Mouse (Mus musculus) mouse embryonic stem cell (cell line): ENCODE data around the gene Tex48.

ENCODE experiments used
- in situ Hi-C, 2 experiments: fragments of 300-500 bp; cut with MboI; formaldehyde crosslinking; loops; 1 replicate in 1 of 2; 3 replicates in 1 of 2; pipeline ENCODE4 v1.14.3; 2019 to 2020; ENCODE audit warnings: low sequenced_read_pairs in 2 of 2, low pct_unique_long_range_greater_than_20kb in 1 of 2, mixed read lengths in 1 of 2; ENCODE audit not compliant: unreplicated experiment in 1 of 2

The Tex48 gene

GRCm38 (mm10) chr4:63604945-63605344 is 17.3 kb downstream of the Tex48 start, which contains the start of gene Gm11213:
Gene Gm11213, minus strand, starts transcription at chr4:63605261.
- in situ Hi-C loops = loop anchor here in 1 of 2 experiments (25.0 kb wide), 1 partner anchor 93 kb away; no protein-coding TSS in a partner anchor

- in situ Hi-C loops = loop anchor here in 1 of 2 experiments (25.0 kb wide), 1 partner anchor 89 kb away; no protein-coding TSS in a partner anchor
These were observed 21.0 kb downstream of the Tex48 start for GRCm38 (mm10) chr4:63601263-63601662.

GRCm38 (mm10) chr4:63600786-63601185 is 21.4 kb downstream of the Tex48 start:
- in situ Hi-C loops = loop anchor here in 1 of 2 experiments (25.0 kb wide), 1 partner anchor 88 kb away; no protein-coding TSS in a partner anchor

DNA sequence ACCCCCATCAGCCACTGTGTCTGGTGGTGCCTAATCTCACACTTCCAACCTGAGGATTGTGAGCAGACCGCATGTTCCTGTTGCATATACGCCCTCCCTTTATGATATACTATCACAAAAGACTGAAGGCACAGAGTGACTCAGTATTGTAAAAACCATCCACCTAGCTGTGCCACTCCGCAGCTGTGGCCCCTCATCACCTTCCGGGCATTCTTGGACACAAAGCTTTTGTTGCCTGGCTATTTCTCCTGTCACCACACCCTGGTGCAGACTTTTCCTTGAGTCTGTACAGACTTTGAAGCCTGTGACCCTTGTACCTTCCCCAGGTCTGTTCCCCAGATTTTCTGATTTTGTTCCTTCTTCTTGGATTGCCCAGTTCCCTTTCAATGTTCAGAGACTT is 26.2 kb downstream of the Tex48 start:
- in situ Hi-C loops = no loop called here

DNA sequence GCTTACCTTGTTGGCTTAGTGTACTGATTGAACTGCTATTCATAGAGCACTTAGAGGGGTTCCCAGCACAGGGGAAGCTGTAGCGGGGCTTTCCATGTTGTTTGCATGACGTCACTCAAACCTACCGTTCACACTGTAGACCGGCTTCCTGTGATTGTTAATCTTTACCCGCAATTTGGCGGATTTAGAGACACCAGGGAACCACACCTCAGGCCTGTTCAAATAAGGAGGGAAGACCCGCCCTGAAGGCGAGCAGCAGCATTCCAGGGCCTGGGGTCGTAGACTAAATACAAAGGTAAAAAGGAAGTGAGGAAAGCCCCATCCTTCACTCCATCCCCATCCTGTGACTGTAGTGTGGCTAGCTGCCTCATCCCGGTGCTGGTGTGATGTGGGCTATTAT is 27.0 kb downstream of the Tex48 start:
- in situ Hi-C loops = no loop called here

DNA sequence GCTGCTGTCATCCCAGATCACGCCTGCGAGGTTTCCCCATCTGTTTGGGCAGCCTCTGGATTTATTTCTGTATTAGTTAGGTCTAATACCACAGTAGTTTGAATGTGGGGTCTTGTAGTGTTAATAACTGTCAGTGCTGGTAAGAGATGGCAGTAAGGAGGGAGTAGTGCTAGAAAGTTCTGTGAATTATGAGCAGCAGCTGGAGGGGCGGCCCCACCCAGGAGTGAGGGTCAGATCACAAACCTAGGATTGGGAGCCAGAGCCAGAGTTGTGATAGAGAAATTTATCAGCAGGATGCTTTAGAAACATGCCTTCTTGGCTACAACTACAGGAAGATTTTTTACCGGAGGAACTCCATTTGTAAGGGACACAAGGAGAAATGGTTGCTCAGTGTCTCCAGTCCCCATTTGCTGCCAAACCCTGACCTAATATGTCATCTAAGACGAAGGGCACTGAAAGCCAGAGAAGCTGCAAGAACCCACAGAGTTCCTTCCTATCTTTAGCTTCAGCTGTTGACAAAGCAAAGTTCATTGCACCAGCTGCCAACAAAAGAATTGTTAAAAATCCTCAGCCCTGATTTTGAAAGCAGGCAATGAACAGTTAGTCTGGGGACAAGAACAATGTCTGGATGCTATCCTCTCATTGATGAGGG is 27.6 kb downstream of the Tex48 start:
- in situ Hi-C loops = no loop called here

DNA sequence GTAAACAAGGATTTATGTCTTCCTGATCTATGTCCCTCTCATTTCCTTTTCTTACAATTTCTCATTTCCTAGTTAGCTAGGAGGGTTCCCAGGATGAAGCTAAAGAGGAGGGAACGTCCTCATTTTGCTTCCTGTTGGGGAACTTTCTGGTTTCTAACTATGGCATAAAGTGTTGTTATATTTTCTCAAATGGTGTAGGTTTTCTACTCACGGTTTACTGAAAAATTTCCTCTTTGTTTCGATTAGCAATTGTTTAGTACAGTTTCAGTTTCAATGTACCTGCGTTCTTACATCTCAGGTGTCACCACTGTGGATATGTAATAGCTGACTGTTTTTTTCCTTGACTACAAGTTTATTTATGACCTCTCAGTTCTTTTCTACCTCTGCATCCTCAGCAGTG is 31.7 kb downstream of the Tex48 start:
- in situ Hi-C loops = no loop called here

- in situ Hi-C loops = no loop called here
These were observed 32.2 kb downstream of the Tex48 start for GRCm38 (mm10) chr4:63589987-63590386.

DNA sequence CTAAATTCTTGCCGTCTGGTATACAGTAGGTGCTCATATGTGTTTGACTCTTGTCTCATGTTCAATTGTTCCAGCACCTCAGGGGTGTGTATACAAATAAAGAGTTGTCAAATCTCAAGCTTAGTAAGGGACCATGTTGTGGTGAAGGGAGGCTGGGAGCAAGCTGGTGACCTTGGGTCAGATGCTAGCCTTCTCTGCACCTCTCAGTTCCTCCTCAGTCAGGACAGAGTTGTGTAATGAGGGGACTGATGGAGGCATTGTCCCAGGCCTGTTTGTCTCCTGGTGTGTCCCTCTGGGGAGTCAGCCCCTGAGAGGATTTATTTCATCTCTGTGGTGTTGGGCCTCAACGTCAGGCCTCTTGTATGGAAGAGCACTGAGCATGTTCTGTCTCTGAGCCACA is 36.0 kb downstream of the Tex48 start:
- in situ Hi-C loops = no loop called here

- in situ Hi-C loops = no loop called here
These were observed 37.0 kb downstream of the Tex48 start for GRCm38 (mm10) chr4:63585216-63585615.

DNA sequence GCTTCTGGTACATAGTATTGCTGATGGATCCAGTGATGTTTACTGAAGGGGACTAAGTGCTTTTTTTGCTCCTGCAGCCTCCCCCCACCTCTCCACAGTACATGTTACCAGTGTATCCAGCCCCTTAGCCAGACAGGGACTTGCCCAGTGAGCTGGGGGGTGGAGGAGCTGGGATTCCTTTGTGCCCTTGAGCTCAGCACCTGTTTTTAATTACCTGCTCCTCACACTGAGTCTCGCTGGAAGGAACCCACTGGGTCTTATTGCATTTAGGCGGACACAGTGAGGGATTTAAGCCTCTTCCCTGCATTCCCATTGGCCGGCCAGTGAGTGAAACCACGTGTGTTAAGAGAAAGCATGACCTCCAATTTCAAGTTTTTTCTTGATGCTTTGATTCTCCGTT is 39.6 kb downstream of the Tex48 start:
- in situ Hi-C loops = no loop called here

- in situ Hi-C loops = no loop called here
These were observed 42.1 kb downstream of the Tex48 start for GRCm38 (mm10) chr4:63580078-63580477.

DNA sequence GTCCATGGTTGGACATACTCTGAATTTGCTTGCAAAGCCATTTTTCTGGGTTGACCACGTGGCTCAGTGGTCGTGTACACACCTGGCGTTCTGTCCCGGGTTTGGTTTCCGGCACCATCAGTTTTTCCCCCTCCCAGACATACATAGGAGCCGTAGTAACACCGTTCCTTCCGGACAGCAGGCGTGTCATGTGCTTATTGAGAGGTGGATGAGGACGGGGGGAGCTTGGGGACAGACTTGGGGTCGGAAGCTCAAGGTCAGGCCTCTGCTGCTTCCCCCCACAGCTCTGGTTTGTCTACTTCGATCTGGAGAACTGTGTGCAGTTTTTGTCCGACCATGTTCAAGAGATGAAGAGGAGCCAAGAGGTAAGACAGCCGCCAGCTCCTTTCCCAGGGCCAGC is 42.6 kb downstream of the Tex48 start:
- in situ Hi-C loops = no loop called here

DNA sequence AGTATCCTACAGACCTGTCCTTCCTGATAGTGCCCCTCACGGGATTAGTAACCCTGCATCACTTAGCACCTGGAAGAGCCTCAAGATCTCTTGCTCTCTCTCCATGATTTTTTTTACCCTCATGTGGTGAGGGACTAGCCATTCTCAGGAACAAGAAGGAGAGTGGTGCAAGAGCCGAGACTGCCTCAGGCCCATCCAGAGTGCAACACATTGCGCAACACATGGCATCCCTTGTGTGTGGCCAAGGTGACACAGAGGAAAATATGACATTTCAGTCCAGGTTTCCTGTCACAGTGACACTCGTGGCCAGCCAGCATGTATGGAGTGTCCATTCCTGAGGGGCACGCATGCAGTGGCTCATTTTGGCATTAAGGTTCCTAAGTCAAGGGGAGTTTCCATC is 49.6 kb downstream of the Tex48 start:
- in situ Hi-C loops = no loop called here

GRCm38 (mm10) chr4:63570208-63570781 is 51.9 kb downstream of the Tex48 start:
- in situ Hi-C loops = no loop called here

- in situ Hi-C loops = no loop called here
These were observed 52.9 kb downstream of the Tex48 start for GRCm38 (mm10) chr4:63569322-63569721.

DNA sequence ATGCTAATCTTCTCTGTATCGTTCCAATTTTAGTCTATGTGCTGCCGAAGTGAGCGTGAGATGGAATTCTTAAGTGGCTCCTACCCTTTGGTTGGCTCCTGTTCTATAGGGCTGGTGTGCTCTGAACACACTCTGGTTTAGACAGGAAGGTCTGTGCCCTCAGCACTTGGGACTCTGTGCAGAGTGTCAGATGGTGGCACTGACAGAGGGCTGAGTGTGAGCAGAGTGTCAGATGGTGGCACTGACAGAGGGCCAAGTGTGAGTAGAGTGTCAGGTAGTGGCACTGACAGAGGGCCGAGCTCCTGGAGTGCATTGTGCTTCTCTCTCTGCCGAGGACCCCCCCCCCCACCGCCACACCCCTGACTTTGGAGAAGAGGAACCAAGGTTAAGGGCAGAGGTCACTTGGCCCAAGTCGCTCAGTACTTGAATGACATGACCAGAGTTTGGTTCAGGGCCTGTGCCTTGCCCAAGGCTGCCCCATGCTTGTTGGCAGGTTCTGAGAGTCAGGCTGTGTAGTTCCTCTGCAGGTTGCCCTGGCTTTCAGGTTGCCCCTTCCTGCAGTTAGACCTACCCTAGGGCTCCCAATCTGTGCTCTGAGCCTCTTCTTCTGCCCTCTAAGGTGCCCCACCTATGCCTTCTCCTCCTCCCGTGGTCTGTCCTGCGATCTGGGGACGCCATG is 54.4 kb downstream of the Tex48 start:
- in situ Hi-C loops = no loop called here

DNA sequence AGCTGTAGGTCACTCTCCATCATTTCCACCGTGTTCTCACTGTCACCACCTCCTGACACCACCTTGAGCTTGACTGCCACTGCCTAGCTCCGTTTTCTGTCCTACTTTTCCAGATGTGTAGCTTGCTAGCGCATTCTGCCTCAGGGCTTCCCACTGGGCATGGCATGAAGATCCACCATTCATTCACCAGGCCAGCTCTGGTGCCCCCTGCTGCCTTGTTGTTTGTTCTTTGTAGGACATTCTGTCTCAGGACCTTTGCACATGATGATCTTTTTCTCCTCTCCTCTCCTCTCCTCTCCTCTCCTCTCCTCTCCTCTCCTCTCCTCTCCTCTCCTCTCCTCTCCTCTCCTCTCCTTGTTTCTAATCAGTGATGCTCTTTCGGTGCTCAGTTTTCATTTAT is 59.5 kb downstream of the Tex48 start:
- in situ Hi-C loops = no loop called here

DNA sequence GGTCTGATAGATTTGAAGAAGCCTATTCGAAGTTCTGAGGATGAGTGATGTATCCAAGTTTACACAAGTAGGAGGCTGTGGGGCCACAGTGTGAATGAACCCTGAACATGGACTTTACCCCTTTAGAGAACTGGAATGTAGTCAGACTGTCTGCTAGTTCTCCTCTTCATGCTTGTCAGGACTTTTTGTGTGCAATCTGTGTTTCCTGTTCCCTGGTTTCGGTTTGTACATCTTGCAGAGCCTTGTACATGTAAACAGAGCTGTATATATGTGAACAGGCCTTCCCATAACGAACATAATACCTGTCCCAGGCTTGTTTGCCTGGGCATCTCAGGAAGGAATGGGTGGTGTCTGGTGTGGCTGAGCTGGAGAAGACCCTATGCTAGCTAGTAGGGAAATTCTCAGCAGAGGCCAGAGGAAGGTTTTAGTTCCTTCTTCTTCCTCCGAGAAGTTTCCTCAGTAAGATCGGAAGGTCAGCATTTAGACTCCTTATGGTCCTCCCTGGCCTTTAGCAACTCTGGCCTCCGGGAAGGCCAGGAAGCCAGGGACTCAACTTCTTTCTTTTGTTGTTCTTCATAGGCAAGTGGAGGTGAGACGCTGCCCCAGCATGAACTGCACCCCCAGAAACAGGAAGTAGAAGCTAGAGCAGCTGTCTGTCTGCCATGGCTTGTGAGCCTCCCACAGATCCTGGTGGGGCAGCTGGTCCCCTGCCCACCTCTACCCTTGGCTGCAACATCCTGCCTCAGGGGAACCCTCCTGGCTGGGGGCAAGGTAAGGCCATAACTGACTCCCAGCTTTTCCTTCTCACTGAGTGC is 60.2 kb downstream of the Tex48 start:
- in situ Hi-C loops = no loop called here
